Mouse (Mus musculus): Measurements from ENCODE around the gene Msi1.

Gene Msi1

GRCm38 (mm10) chr5:115434280-115434852, 5.0 kb downstream of the Msi1 start:
- no peak for DNase-seq (ENCODE audit: low spot score)

- DNase-seq (ENCODE audit: low spot score), result no peak
Measured at GRCm38 (mm10) chr5:115434853-115435754, 5.7 kb downstream of the Msi1 start.

GRCm38 (mm10) chr5:115435755-115436379, 6.5 kb downstream of the Msi1 start:
- DNase-seq (ENCODE audit: low spot score), result no peak

DNA sequence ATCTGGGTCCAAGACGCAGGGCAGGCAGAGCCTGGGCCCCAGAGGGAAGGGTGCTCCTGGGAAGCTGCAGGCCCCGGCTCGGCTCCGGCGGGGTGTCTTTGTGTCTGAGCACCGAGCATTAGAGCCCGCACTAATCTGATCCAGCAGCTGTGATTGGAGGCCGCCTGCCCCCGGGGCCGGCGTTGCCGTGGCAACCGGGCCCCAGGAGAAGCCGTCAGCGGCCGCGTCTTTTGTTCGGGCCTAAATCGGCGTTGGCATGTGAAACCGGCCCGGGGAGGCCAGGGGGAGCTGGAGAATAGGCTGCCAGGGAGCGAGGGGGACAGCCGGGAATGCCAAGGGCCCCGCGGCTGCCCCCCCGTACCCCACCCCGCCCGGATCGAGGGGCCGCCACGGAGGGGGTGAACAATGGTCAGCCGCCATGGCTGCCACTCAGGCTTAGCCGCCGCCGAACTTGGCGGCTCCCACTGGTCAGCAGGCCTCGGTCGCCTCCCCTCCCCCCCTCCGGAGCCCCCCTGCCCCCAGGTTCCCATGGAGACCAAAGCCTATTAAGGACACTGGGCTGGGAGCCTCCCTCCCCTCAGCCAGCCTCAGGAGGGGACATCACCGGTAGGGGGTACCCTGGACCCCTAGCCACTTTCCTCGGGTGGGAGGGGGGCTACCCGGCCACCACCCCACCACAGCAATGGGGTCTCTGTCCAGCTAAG, 7.2 kb downstream of the Msi1 start:
- no peak for DNase-seq (ENCODE audit: low spot score)

DNA sequence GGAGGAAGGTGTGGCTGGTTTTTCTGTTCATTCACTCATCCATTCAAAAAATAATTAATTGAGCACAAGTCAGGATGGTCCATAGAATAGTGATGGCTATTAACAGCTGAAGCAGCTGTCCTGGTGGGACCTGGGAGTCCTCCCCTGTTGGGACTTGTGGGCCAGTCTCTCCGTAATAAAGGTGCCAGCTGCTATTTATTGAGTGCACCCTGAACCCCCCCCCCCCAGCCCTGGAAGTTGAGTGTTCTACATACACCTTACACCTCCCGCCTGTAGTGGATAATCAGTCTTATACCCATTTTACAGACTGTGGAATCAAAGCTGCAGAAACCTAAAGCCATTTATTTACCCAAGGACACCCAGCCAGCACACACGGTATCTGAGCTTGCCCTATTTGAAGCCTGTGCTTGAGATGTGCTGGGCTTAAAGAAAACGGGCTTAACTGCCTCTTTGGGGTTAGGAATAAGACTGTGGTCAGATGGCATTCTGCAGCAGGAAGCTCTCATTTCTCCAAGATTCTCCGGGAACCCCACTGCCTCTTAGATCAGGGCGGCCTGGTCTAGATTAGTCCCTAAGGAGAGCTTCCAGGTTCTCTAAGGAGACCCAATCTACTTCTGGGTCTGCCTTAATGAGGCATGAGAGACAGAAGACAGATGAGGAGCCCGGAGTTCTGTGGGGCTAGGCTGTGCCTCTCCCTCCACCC, 8.0 kb downstream of the Msi1 start:
- no peak for DNase-seq (ENCODE audit: low spot score)

- no peak for DNase-seq (ENCODE audit: low spot score)
Measured at GRCm38 (mm10) chr5:115437945-115438315, 8.5 kb downstream of the Msi1 start.

GRCm38 (mm10) chr5:115438667-115439066, 9.3 kb downstream of the Msi1 start:
- DNase-seq (ENCODE audit: low spot score), result no peak

- DNase-seq (ENCODE audit: low spot score), result peak; percentile 66
Measured at GRCm38 (mm10) chr5:115441205-115441849, 11.9 kb downstream of the Msi1 start.

DNA sequence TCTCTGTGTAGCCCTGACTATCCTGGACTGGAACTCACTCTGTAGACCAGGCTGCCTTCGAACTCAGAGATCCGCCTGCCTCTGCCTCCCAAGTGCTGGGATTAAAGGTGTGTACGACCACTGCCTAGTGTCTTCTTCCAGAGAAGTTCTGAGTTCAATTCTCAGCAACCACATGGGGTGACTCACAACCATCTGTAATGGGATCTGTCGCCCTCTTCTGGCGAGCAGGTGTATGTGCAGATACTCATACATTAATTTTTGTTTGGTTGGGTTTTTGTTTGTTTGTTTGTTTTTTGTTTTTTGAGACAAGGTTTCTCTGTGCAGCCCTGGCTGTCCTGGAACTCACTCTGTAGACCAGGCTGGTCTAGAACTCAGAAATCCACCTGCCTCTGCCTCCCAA, 13.3 kb downstream of the Msi1 start:
- peak; percentile 28 for DNase-seq (ENCODE audit: low spot score)

GRCm38 (mm10) chr5:115444130-115444529, 14.7 kb downstream of the Msi1 start:
- no peak for DNase-seq (ENCODE audit: low spot score)

DNA sequence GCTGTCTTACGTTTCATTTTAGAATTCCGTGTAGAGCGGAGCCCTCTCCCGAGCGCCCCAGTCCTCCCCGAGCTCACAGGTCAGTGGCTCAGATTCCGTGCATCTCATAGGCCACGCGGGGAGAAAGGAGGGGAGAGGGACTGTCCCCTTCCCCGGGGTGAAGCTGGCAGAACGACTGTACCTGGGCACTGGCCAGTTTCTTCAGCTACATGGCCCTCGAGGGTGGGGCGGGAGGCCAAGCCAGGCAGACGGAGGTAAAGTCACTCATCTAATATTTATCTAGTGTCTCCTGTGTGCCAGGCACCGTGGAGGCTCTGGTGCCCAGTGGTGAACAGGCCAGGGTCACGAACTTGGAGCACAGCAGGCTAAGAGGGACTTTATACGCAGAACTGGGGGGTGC, 17.7 kb downstream of the Msi1 start:
- DNase-seq (ENCODE audit: low spot score), result no peak

DNA sequence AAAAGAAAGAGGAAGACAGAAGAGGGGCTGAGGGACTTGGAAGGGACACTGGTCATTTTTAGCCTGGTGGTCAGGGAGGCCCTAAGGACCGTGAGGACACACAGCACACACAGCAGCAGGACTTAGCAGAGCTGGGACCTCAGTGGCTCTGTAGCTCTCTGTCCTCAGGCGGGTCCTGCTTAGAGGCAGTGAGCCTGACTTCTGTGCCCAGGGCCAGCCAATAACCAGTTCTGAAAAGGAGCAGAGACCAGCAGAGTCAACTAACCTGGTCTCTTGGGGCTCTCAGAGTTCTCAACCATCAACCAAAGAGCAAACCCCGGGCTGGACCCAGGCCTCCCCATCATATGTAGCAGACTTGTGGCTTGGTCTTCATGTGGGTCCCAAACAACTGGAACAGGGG, 19.8 kb downstream of the Msi1 start:
- no peak for DNase-seq (ENCODE audit: low spot score)

GRCm38 (mm10) chr5:115450410-115451317, 21.3 kb downstream of the Msi1 start:
- DNase-seq (ENCODE audit: low spot score), result no peak

- no peak for DNase-seq (ENCODE audit: low spot score)
Measured at GRCm38 (mm10) chr5:115454422-115455090, 25.2 kb downstream of the Msi1 start.

GRCm38 (mm10) chr5:115455838-115456237, 26.4 kb downstream of the Msi1 start:
- DNase-seq (ENCODE audit: low spot score), result no peak

GRCm38 (mm10) chr5:115458918-115459317, 29.5 kb downstream of the Msi1 start:
- DNase-seq (ENCODE audit: low spot score), result no peak

GRCm38 (mm10) chr5:115464408-115465115, 35.2 kb downstream of the Msi1 start:
- DNase-seq (ENCODE audit: low spot score), result no peak

DNA sequence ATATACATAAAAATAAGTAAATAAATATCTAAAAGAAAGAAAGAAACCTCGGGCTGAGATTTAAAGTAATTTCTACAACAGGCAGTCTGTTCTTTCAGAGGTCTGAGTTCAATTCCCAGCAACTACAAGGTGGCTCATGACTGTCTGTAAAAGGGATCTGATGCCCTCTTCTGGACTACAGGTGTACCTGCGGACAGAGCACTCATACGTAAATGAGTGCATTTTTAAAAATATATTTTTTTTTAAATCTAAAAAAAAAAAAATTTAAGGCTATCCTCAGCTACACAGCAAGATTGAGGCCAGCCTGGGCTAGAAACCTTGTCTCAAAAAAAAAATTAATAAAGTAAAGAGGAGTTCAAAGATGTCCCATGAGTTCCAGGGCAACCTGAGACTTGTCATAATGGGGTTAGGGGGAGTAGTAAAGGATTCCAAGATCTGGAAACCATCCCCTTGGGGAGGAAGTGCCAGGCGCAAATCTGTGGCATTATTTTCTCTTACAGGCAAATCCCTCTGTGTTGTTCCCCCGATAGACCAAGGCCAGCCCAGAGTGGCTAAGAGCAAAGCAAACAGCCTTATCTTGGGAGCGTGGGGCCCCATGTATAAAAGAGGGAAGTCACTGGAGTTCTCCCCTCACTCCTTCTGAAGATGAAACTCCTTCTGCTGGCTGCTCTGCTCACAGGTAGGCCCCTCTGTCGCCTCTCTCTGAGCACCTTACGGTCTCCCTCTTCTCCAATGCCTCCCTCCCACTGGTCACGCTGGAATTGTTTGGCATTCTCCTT, 36.4 kb downstream of the Msi1 start, which contains the start of gene Pla2g1b:
TSS of gene Pla2g1b (plus strand) at position 621 of the 779 bp plus-strand sequence.
- DNase-seq (ENCODE audit: low spot score), result no peak
